Mouse (Mus musculus): ENCODE data around the gene Tgm7. TPM values are rescaled to one million over a fixed set of nuclear protein-coding genes. Genes with fewer than 3 reads are reported as not detected.
"Not testable (repeated sequence)": the region's sequence is repeated elsewhere in the genome, so short reads cannot be mapped to it uniquely, and the experiment has no call there.

The Tgm7 gene
- polyA plus RNA-seq, 1 experiment: not detected

- peaks cover 8% of the 10 kb centered on the region for H3K4me1 ChIP-seq (ENCODE audit: control insufficient read depth)
- peaks cover 2% of the 10 kb centered on the region; the same call in 1 of the 2 replicates for H3K9me3 ChIP-seq (ENCODE audit: control insufficient read depth, low read length)
- TF ChIP-seq TAL1 (IDR thresholded peaks at IDR 0.05; ENCODE audit: low read length): no peak
- no peak for TF ChIP-seq GATA1 (IDR thresholded peaks at IDR 0.05; ENCODE audit: low read length)
- no peak overlapping the region for H3K4me3 ChIP-seq (replicated peaks)
- H3K27me3 ChIP-seq (ENCODE audit: control insufficient read depth): no peaks in the 10 kb centered on the region
- H3K36me3 ChIP-seq (ENCODE audit: control insufficient read depth): peaks cover 8% of the 10 kb centered on the region
Observed at GRCm38 (mm10) chr2:121132822-121133221, 23.2 kb upstream of the Tgm7 start.

GRCm38 (mm10) chr2:121128865-121129620, 19.4 kb upstream of the Tgm7 start:
- no peaks in the 10 kb centered on the region for H3K27me3 ChIP-seq (ENCODE audit: control insufficient read depth)
- no peaks in the 10 kb centered on the region for H3K9me3 ChIP-seq (ENCODE audit: control insufficient read depth, low read length)
- no peak for TF ChIP-seq TAL1 (IDR thresholded peaks at IDR 0.05; ENCODE audit: low read length)
- TF ChIP-seq GATA1 (IDR thresholded peaks at IDR 0.05; ENCODE audit: low read length): no peak
- H3K36me3 ChIP-seq (ENCODE audit: control insufficient read depth): no peaks in the 10 kb centered on the region
- H3K4me1 ChIP-seq (ENCODE audit: control insufficient read depth): peaks cover 6% of the 10 kb centered on the region; the same call in 1 of the 2 replicates
- no peak overlapping the region for H3K4me3 ChIP-seq (replicated peaks)

- no peaks in the 10 kb centered on the region for H3K36me3 ChIP-seq (ENCODE audit: control insufficient read depth)
- TF ChIP-seq GATA1 (IDR thresholded peaks at IDR 0.05; ENCODE audit: low read length) (no peak), TAL1 (IDR thresholded peaks at IDR 0.05; ENCODE audit: low read length) (no peak)
- H3K27me3 ChIP-seq (ENCODE audit: control insufficient read depth): no peaks in the 10 kb centered on the region
- H3K4me3 ChIP-seq (replicated peaks): no peak overlapping the region
- H3K9me3 ChIP-seq (ENCODE audit: control insufficient read depth, low read length): no peaks in the 10 kb centered on the region
- H3K4me1 ChIP-seq (ENCODE audit: control insufficient read depth): peaks cover 3% of the 10 kb centered on the region; the same call in 1 of the 2 replicates
Observed at GRCm38 (mm10) chr2:121127536-121127935, 17.9 kb upstream of the Tgm7 start.

- H3K4me1 ChIP-seq (ENCODE audit: control insufficient read depth); H3K27me3 ChIP-seq (ENCODE audit: control insufficient read depth); H3K4me3 ChIP-seq (replicated peaks); H3K9me3 ChIP-seq (ENCODE audit: control insufficient read depth, low read length); H3K36me3 ChIP-seq (ENCODE audit: control insufficient read depth): not testable (repeated sequence)
Observed at GRCm38 (mm10) chr2:121126302-121126701, 16.7 kb upstream of the Tgm7 start.

GRCm38 (mm10) chr2:121119260-121119659, 9.7 kb upstream of the Tgm7 start:
- no peaks in the 10 kb centered on the region for H3K4me1 ChIP-seq (ENCODE audit: control insufficient read depth)
- H3K27me3 ChIP-seq (ENCODE audit: control insufficient read depth): peaks cover 11% of the 10 kb centered on the region
- no peaks in the 10 kb centered on the region for H3K9me3 ChIP-seq (ENCODE audit: control insufficient read depth, low read length)
- H3K36me3 ChIP-seq (ENCODE audit: control insufficient read depth): no peaks in the 10 kb centered on the region
- no peak for TF ChIP-seq GATA1 (IDR thresholded peaks at IDR 0.05; ENCODE audit: low read length)
- no peak for TF ChIP-seq TAL1 (IDR thresholded peaks at IDR 0.05; ENCODE audit: low read length)
- no peak overlapping the region for H3K4me3 ChIP-seq (replicated peaks)

GRCm38 (mm10) chr2:121115418-121115817, 5.8 kb upstream of the Tgm7 start:
- Histone ChIP-seq H3K4me3 (replicated peaks) (no peak overlapping the region), H3K9me3 (ENCODE audit: control insufficient read depth, low read length) (no peaks in the 10 kb centered on the region), H3K4me1 (ENCODE audit: control insufficient read depth) (no peaks in the 10 kb centered on the region), H3K27me3 (ENCODE audit: control insufficient read depth) (peaks cover 8% of the 10 kb centered on the region), H3K36me3 (ENCODE audit: control insufficient read depth) (no peaks in the 10 kb centered on the region)
- TF ChIP-seq GATA1 (IDR thresholded peaks at IDR 0.05; ENCODE audit: low read length): no peak
- no peak for TF ChIP-seq TAL1 (IDR thresholded peaks at IDR 0.05; ENCODE audit: low read length)

- Histone ChIP-seq H3K9me3 (ENCODE audit: control insufficient read depth, low read length) (no peaks in the 10 kb centered on the region), H3K4me1 (ENCODE audit: control insufficient read depth) (no peaks in the 10 kb centered on the region; the same call in 1 of the 2 replicates), H3K36me3 (ENCODE audit: control insufficient read depth) (no peaks in the 10 kb centered on the region), H3K27me3 (ENCODE audit: control insufficient read depth) (peaks cover 3% of the 10 kb centered on the region; the same call in 1 of the 2 replicates), H3K4me3 (replicated peaks) (no peak overlapping the region)
- TF ChIP-seq GATA1 (IDR thresholded peaks at IDR 0.05; ENCODE audit: low read length) (no peak), TAL1 (IDR thresholded peaks at IDR 0.05; ENCODE audit: low read length) (no peak)
Observed at GRCm38 (mm10) chr2:121105940-121106339, 3.7 kb downstream of the Tgm7 start.

GRCm38 (mm10) chr2:121102051-121102450, 7.5 kb downstream of the Tgm7 start:
- H3K9me3 ChIP-seq (ENCODE audit: control insufficient read depth, low read length): no peaks in the 10 kb centered on the region
- no peaks in the 10 kb centered on the region for H3K36me3 ChIP-seq (ENCODE audit: control insufficient read depth)
- H3K27me3 ChIP-seq (ENCODE audit: control insufficient read depth): no peaks in the 10 kb centered on the region
- H3K4me3 ChIP-seq (replicated peaks): no peak overlapping the region
- no peaks in the 10 kb centered on the region; the same call in 1 of the 2 replicates for H3K4me1 ChIP-seq (ENCODE audit: control insufficient read depth)
- TF ChIP-seq TAL1 (IDR thresholded peaks at IDR 0.05; ENCODE audit: low read length) (no peak), GATA1 (IDR thresholded peaks at IDR 0.05; ENCODE audit: low read length) (no peak)

GRCm38 (mm10) chr2:121089751-121090150, 19.8 kb downstream of the Tgm7 start:
- TF ChIP-seq GATA1 (IDR thresholded peaks at IDR 0.05; ENCODE audit: low read length) (no peak), TAL1 (IDR thresholded peaks at IDR 0.05; ENCODE audit: low read length) (no peak)
- H3K9me3 ChIP-seq (ENCODE audit: control insufficient read depth, low read length): peaks cover 4% of the 10 kb centered on the region; the same call in 1 of the 2 replicates
- H3K27me3 ChIP-seq (ENCODE audit: control insufficient read depth): peaks cover 3% of the 10 kb centered on the region; the same call in 1 of the 2 replicates
- no peak overlapping the region for H3K4me3 ChIP-seq (replicated peaks)
- H3K36me3 ChIP-seq (ENCODE audit: control insufficient read depth): no peaks in the 10 kb centered on the region
- no peaks in the 10 kb centered on the region for H3K4me1 ChIP-seq (ENCODE audit: control insufficient read depth)
